Mouse (Mus musculus) retina, adult 2 months (tissue): Measurements from ENCODE around the gene Rsph14.

Experiments used
- DNase-seq: peaks from one replicate; pipeline ENCODE4 v3.0.0-alpha.2; 2012; ENCODE audit warnings: low read depth, low spot score

Gene Rsph14

GRCm38 (mm10) chr10:75032395-75032794 is at the start of gene Rsph14:
Rsph14 (minus strand) TSS chr10:75032586.
- peak; percentile 34 for DNase-seq

- no peak for DNase-seq
These were observed 46.1 kb upstream of the Rsph14 start for GRCm38 (mm10) chr10:75078174-75079128.

GRCm38 (mm10) chr10:75075665-75076064 is 43.3 kb upstream of the Rsph14 start:
- DNase-seq: no peak

- no peak for DNase-seq
These were observed 38.0 kb upstream of the Rsph14 start for GRCm38 (mm10) chr10:75070281-75070976.

GRCm38 (mm10) chr10:75068624-75069328 is 36.4 kb upstream of the Rsph14 start:
- DNase-seq: no peak

- no peak for DNase-seq
These were observed 35.7 kb upstream of the Rsph14 start for GRCm38 (mm10) chr10:75068086-75068485.

GRCm38 (mm10) chr10:75067446-75067845 is 35.1 kb upstream of the Rsph14 start:
- no peak for DNase-seq

- no peak for DNase-seq
These were observed 33.3 kb upstream of the Rsph14 start for GRCm38 (mm10) chr10:75065691-75066090.

GRCm38 (mm10) chr10:75063301-75063965 is 31.0 kb upstream of the Rsph14 start:
- DNase-seq: no peak

GRCm38 (mm10) chr10:75062621-75063020 is 30.2 kb upstream of the Rsph14 start:
- DNase-seq: no peak

- DNase-seq: no peak
These were observed 29.8 kb upstream of the Rsph14 start for GRCm38 (mm10) chr10:75062189-75062561.

- DNase-seq: no peak
These were observed 29.2 kb upstream of the Rsph14 start for GRCm38 (mm10) chr10:75061341-75062188.

- DNase-seq: no peak
These were observed 28.5 kb upstream of the Rsph14 start for GRCm38 (mm10) chr10:75060843-75061235.

GRCm38 (mm10) chr10:75060217-75060842 is 27.9 kb upstream of the Rsph14 start, which contains the start of gene Bcr:
Bcr (plus strand) TSS chr10:75060592.
- peak; percentile 39 for DNase-seq

GRCm38 (mm10) chr10:75059396-75059795 is 27.0 kb upstream of the Rsph14 start:
- DNase-seq: peak; percentile 56

GRCm38 (mm10) chr10:75058761-75059395 is 26.5 kb upstream of the Rsph14 start:
- DNase-seq: no peak

- DNase-seq: no peak
These were observed 25.9 kb upstream of the Rsph14 start for GRCm38 (mm10) chr10:75058336-75058735.

GRCm38 (mm10) chr10:75056255-75056654 is 23.9 kb upstream of the Rsph14 start:
- DNase-seq: no peak

- no peak for DNase-seq
These were observed 23.3 kb upstream of the Rsph14 start for GRCm38 (mm10) chr10:75055672-75056071.

GRCm38 (mm10) chr10:75054125-75054524 is 21.7 kb upstream of the Rsph14 start:
- DNase-seq: no peak
